Mouse (Mus musculus) bone marrow macrophage, adult 2 months (primary cell): Measurements from ENCODE around the gene Pde1a. TPM values are rescaled to one million over a fixed set of nuclear protein-coding genes. Genes with fewer than 3 reads are reported as not detected.

ENCODE experiments used
- H3K27ac ChIP-seq: 2 replicates; pipeline ENCODE4 v1.5.1; 2012; ENCODE audit warnings: low read depth, low read length; ENCODE audit not compliant: insufficient read depth
- H3K4me1 ChIP-seq: 2 replicates; pipeline ENCODE4 v1.6.1; 2012; ENCODE audit warnings: low read length; ENCODE audit not compliant: control insufficient read depth, insufficient read depth
- H3K4me3 ChIP-seq: 2 replicates; pipeline ENCODE4 v1.5.1; 2012; ENCODE audit warnings: mild to moderate bottlenecking, low read length, moderate library complexity; ENCODE audit not compliant: insufficient read depth
- CTCF ChIP-seq: IDR thresholded peaks from 2 replicates; pipeline ENCODE4 v1.5.1; 2012; ENCODE audit warnings: low read depth, mild to moderate bottlenecking, low read length, moderate library complexity
- POLR2A ChIP-seq: IDR thresholded peaks from 2 replicates; pipeline ENCODE4 v1.6.1; 2012; ENCODE audit warnings: mild to moderate bottlenecking, low read depth, low read length, borderline replicate concordance
- polyA plus RNA-seq: library from polyadenylated mRNA; stranded (reverse); fragments of >200 nt; gene quantifications from 2 replicates; pipeline ENCODE4 v1.2.4, GENCODE M21; 2012; ENCODE audit not compliant: missing spikeins, insufficient read depth, insufficient read length

Gene Pde1a
- polyA plus RNA-seq, 1 experiment = not detected

DNA sequence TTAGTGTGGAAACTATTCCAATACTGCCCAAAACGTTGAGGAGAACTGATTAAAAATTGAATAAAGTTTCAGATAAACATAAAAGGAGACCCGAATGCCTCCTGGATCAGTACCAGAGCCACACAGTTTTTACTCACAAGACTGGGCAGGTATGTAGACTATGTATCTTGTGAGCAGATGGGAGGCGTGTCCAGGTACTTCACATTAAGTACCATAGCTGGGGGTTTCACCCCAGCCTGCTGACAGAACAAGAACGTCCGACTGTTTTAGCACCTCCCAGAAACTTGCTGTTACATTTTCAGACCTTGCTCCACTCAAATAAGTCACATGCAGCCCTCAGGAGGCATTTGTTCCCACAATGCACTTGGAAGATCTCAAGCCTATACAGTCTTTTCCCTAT, 289.7 kb downstream of the Pde1a start:
- TF ChIP-seq POLR2A = no peak
- no peak for TF ChIP-seq CTCF
- H3K4me3 ChIP-seq = no peak overlapping the region
- H3K4me1 ChIP-seq = no peaks in the 10 kb centered on the region
- H3K27ac ChIP-seq = no peak overlapping the region

DNA sequence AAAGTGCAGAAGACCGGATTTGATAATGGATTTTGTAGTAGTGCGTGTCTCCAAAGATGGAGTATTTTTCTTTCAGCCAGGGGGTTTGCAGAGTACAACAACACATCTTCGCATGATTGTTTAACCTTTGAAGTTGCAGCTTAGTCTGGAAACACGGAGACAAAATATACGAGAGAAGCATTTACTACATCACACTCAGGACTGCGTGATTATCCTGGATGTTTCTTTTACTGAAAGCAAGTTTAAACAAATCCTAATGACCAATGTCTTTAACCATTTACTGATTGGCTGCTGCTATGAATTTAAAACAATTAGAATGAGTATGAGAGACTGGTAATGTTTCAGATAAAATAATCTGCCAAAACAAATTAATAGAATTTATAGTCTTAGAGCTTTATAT, 290.2 kb downstream of the Pde1a start:
- TF ChIP-seq CTCF = no peak
- TF ChIP-seq POLR2A = no peak
- Histone ChIP-seq H3K27ac (no peak overlapping the region), H3K4me1 (no peaks in the 10 kb centered on the region), H3K4me3 (no peak overlapping the region)

DNA sequence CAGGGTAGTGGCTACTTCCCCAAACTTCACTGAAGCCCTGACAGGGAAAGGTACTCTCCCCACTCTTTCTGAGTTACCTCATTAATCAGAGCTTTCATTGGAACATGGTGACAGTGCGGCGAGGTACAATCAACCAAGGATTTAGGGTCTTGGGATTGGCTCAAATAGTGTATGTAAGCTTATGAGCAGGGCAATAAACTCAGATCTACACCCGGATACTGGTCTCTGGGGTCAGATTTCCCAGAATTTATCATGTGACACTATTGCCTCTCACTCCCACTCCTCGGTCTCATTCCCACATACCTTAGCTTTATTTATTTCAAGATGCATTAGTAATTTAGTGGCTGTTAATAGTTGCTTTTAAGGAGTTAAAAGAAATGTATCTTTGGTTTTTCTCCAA, 303.4 kb downstream of the Pde1a start:
- Histone ChIP-seq H3K4me3 (no peak overlapping the region), H3K4me1 (no peaks in the 10 kb centered on the region), H3K27ac (no peak overlapping the region)
- TF ChIP-seq POLR2A (no peak), CTCF (no peak)

DNA sequence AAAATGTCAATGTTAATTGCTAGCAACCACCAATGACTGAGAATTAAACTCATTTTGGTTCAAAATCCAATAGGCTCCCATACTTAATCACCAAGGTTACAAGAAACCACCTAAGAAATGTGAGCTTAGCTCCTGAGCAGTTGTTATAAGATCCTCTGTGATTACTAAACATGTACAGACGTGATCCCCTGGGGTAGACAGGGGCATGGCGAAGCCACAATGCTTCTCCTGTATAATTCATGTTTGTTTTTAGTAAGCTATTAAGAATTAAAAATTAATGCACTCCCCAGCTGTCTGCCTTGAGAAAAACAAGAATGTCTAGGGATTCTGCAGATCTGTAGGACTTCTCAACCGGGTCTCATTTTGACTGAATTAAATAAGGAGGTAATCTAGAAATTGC, 309.7 kb downstream of the Pde1a start:
- H3K4me1 ChIP-seq = no peaks in the 10 kb centered on the region
- no peak overlapping the region for H3K4me3 ChIP-seq
- TF ChIP-seq CTCF = no peak
- no peak for TF ChIP-seq POLR2A
- no peak overlapping the region for H3K27ac ChIP-seq

DNA sequence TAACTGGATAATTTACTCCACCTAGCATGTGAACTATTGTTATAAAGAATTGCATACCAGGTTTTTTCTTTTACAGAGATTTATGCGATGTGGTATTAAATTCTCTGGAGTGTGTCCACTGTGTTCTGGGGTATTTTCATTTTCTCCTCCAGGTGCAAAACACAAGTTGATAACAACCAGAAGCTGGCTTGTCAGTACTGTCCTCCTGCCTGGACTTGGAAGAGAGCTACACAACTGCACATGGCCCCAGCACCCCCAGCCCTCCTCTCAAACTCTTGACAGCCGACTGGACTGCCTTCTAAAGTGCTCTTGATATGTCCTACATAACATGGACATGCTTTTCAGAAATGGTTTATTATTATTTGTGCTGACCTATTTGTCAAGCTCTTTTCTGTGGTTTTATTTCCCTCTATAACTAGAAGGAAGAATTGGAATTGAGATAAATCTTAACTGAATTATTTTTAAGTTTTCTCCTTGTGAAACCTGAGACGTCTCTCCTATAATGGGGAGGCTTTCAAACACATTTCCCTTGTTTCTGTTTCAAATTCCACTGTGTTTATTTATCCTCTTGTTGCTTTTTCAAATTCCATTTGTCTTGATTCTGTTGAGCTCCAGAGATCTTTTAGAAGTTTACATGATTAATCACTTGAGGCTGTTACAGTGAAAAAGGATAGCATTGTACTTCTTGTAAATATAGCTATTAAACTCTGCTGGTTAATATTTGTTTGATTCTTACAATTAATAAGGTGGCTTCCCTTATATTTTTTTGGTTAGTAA, 313.4 kb downstream of the Pde1a start:
- Histone ChIP-seq H3K4me1 (no peaks in the 10 kb centered on the region), H3K27ac (no peak overlapping the region)
- TF ChIP-seq CTCF (no peak), POLR2A (no peak)

DNA sequence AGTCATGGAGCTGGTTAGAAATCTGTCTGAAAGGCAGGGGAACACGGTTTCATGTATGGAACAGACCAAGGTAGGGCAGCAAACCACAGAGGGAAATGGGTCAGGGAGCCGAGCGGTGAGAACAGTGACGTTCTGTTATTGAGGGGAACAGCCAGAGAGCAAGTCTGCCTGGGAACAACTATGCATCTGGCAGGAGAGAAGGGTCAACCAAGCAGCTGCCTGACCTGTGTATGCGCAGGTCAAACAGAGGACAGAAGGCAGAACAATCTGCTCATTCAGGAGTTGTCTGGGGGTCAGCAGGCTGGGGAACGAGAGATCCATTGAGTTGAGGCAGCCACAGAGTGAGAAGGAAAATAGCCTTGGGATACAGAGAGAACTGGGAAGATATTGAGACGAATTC, 330.6 kb downstream of the Pde1a start:
- Histone ChIP-seq H3K4me3 (no peak overlapping the region), H3K27ac (no peak overlapping the region), H3K4me1 (no peaks in the 10 kb centered on the region)
- TF ChIP-seq CTCF (no peak), POLR2A (no peak)

More for the DNA sequence above, 313.4 kb downstream of the Pde1a start:
- no peak overlapping the region for H3K4me3 ChIP-seq

DNA sequence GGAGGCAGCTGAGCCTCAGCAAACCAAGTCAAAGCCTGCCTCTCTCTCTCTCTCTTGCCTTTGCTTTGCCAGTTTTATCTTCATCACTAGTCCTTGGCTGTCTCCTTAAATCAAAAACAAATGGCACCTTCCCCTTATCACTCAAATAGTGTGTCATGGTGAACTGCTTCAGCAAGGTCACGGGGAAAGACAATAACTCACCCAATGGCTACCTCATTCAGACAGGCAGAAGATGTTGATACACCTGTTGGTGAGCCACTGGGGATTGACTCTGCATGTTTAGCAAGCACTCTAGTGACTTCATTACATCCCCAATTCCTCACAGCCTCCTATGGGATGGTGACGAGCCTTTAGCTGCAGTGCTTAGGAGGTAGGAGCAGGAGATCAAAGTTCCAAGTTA, 331.8 kb downstream of the Pde1a start:
- no peak overlapping the region for H3K4me3 ChIP-seq
- no peak for TF ChIP-seq POLR2A
- TF ChIP-seq CTCF = no peak
- no peak overlapping the region for H3K27ac ChIP-seq
- H3K4me1 ChIP-seq = no peaks in the 10 kb centered on the region

DNA sequence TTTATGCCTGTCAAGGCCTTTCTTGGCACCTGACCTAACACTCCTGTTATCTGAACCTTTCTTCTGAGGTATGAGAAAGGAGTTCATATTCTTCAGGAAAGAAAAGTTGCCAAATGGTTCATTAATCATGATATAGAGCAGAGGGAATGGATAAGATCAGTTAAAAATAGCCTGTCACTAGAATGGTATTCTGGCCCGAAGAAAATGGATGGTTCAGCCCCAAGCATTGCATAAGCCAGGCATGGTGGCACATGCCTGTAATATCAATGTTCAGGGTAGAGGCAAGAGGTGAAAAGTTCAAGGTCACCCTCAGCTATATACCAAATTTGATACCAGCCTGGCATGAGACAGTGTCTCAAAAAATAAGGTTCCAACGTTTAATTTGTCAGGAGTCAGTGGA, 336.1 kb downstream of the Pde1a start:
- no peak for TF ChIP-seq POLR2A
- no peak for TF ChIP-seq CTCF
- no peak overlapping the region for H3K27ac ChIP-seq
- H3K4me3 ChIP-seq = no peak overlapping the region
- H3K4me1 ChIP-seq = no peaks in the 10 kb centered on the region

DNA sequence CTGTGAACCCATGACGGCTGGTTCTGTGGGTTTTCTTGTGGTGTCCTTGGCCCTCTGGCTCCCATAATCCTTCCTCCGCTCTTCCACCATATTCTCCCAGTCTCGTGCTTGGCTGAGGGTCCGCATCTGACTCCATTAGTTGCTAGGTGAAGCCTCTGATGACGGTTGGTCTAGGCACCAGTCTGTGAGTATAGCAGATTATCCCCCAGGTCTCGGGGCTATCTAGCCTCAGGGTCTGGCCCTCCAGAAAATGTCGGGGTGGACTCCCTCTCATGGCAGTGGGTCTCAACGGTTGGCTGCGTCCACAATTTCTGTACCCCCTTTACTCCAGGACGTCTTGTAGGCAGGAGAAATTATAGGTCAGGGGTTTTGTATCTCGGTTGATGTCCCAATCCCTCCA, 342.8 kb downstream of the Pde1a start:
- Histone ChIP-seq H3K27ac (no peak overlapping the region), H3K4me1 (no peaks in the 10 kb centered on the region), H3K4me3 (no peak overlapping the region)
- TF ChIP-seq POLR2A (no peak), CTCF (no peak)

DNA sequence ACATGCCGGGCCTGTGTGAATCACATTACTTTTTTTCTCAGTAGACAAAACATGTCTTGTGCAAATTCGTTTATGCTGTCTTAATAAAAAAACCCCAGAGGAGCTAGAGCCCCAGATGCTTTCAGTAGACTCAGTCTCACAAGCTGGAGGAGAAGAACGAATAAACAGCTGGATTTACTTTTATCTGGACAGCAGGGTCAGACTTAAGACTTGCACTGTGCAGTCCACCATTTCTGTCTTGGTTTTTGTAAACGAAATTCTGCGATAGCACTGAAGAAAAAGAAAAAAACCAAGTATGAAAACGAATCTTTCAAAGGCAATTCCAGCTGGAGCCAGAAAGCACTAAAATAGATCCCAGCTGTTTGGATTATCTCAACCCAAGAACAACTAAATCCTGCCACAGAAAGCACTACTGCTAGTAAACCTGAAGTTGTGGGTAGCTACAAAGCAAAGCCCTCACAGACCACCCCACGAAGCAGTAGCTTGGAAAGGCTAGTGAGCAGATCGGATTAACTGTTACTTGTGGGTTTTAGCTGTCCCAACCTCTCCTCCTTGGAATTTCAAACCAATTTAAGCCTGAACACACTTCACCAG, 343.6 kb downstream of the Pde1a start:
- Histone ChIP-seq H3K4me3 (no peak overlapping the region), H3K4me1 (no peaks in the 10 kb centered on the region), H3K27ac (no peak overlapping the region)
- TF ChIP-seq CTCF (no peak), POLR2A (no peak)

Other genes starting within 250 kb of the Pde1a start
- gene Prdx6b, start 163.0 kb upstream of the Pde1a start, polyA plus RNA-seq = not detected in 2 replicates
- gene Dnajc10, start 186.0 kb upstream of the Pde1a start, polyA plus RNA-seq = 41.0 and 44.0 TPM in 2 replicates